Mouse (Mus musculus): ENCODE data around the gene Vpreb2. TPM values are rescaled to one million over a fixed set of nuclear protein-coding genes. Genes with fewer than 3 reads are reported as not detected.

The Vpreb2 gene
- polyA plus RNA-seq, 1 experiment, result not detected

DNA sequence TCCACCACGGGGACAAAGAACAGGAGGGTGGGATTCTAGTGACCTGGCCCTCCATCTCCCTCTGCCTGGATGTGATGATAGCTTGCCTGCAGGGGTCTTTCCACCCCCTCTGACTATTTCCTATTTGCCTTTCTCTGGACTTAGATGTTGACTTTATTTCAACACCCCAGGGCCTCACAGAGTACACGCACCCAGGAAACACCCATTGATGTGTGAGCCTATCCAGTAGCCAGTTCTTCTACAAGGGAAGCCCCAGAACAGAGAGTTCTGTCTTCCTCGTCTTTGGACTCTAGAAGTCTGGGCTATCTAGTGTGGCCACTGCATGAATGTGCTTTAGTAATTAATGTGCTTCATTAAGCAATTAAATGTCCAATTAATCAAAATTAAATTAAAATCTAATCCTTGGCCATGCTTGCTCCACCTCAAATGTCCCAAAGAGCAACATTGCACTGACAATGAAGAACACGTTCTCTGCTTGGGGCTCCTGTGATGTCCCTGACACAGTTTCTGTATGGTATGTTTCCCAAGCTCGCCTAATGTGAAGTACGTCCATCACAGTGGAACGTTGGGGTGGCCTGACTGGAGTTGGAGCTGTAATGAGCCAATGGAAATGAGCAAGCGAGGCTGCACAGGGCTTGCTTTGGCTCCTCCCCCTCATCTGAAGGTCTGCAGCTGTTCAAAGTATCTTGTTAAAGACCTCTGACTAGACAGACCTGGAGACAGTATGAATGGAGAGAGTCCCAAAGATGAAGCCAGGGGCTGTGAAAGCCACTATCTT lies 42.7 kb downstream of the Vpreb2 start:
- Histone ChIP-seq H3K4me3 (replicated peaks) (no peak overlapping the region), H3K4me1 (ENCODE audit: control insufficient read depth) (no peaks in the 10 kb centered on the region), H3K36me3 (ENCODE audit: control insufficient read depth) (no peaks in the 10 kb centered on the region), H3K27me3 (ENCODE audit: control insufficient read depth) (no peaks in the 10 kb centered on the region), H3K9me3 (ENCODE audit: control insufficient read depth, low read length) (no peaks in the 10 kb centered on the region)
- no peak for TF ChIP-seq TAL1 (IDR thresholded peaks at IDR 0.05; ENCODE audit: low read length)
- TF ChIP-seq GATA1 (IDR thresholded peaks at IDR 0.05; ENCODE audit: low read length), result no peak

DNA sequence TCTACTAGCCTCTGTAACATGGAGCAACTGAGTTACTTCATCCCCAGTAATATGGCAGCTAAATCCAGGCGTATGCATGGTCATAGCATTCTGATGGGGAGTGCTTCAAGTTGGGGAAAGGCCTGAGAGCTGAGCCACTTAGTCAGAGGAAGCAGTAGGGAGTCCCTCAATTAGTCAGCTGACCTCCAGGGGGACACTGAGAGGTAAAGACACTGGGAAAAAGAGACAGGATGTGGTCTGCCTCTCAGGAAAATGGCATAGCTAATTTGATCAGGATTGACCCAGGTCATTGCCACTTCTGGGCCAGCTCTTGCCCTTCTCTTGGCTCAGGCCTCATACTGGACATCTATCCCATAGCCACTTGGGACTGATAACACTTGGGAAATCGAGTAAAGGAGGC lies 47.1 kb downstream of the Vpreb2 start:
- Histone ChIP-seq H3K36me3 (ENCODE audit: control insufficient read depth) (no peaks in the 10 kb centered on the region), H3K9me3 (ENCODE audit: control insufficient read depth, low read length) (no peaks in the 10 kb centered on the region), H3K4me1 (ENCODE audit: control insufficient read depth) (no peaks in the 10 kb centered on the region), H3K27me3 (ENCODE audit: control insufficient read depth) (no peaks in the 10 kb centered on the region; the same call in 1 of the 2 replicates), H3K4me3 (replicated peaks) (no peak overlapping the region)
- TF ChIP-seq TAL1 (IDR thresholded peaks at IDR 0.05; ENCODE audit: low read length) (no peak), GATA1 (IDR thresholded peaks at IDR 0.05; ENCODE audit: low read length) (no peak)

Other genes starting within 250 kb of the Vpreb2 start
- 7.7 and 8.2 TPM in 2 replicates for gene Med15, start 247.5 kb upstream of the Vpreb2 start, polyA plus RNA-seq (2012)
- gene Klhl22, start 220.8 kb upstream of the Vpreb2 start, polyA plus RNA-seq (2012), result 0.22 and 1.5 TPM in 2 replicates
- gene Scarf2, start 183.1 kb upstream of the Vpreb2 start, polyA plus RNA-seq (2012), result 0.03 TPM in 1 of 2 replicates, not detected in the other
- not detected in 2 replicates for gene B830017H08Rik, start 147.3 kb upstream of the Vpreb2 start, polyA plus RNA-seq (2012)
- gene Car15, start 142.1 kb upstream of the Vpreb2 start, polyA plus RNA-seq (2012), result 0.44 and 0.70 TPM in 2 replicates
- 0.07 and 0.08 TPM in 2 replicates for gene Gm20518, start 88.8 kb upstream of the Vpreb2 start, polyA plus RNA-seq (2012)
- gene Tssk1, start 86.2 kb upstream of the Vpreb2 start, polyA plus RNA-seq (2012), result not detected in 2 replicates
- 0.68 and 1.1 TPM in 2 replicates for gene Dgcr2, start 81.9 kb upstream of the Vpreb2 start, polyA plus RNA-seq (2012)
- not detected in 2 replicates for gene Tssk2, start 81.8 kb upstream of the Vpreb2 start, polyA plus RNA-seq (2012)
- 2.0 and 2.1 TPM in 2 replicates for gene Ess2, start 69.1 kb upstream of the Vpreb2 start, polyA plus RNA-seq (2012)
- 0.04 TPM in 1 of 2 replicates, not detected in the other for gene Gsc2, start 65.4 kb upstream of the Vpreb2 start, polyA plus RNA-seq (2012)
- gene Slc25a1, start 52.2 kb upstream of the Vpreb2 start, polyA plus RNA-seq (2012), result 5.4 and 5.9 TPM in 2 replicates
- 0.66 and 1.0 TPM in 2 replicates for gene Dgcr6, start 72.4 kb downstream of the Vpreb2 start, polyA plus RNA-seq (2012)
- gene Prodh, start 109.8 kb downstream of the Vpreb2 start, polyA plus RNA-seq (2012), result 0.06 and 0.20 TPM in 2 replicates
- gene Rtn4r, start 147.2 kb downstream of the Vpreb2 start, polyA plus RNA-seq (2012), result 0.02 TPM in 1 of 2 replicates, not detected in the other
- gene Ccdc188, start 237.5 kb downstream of the Vpreb2 start, polyA plus RNA-seq (2012), result not detected in 2 replicates

All from erythroblast, embryonic 14.5 days (primary cell).